Mouse (Mus musculus) forelimb bud, embryonic 11.5 days (tissue): Measurements from ENCODE around the gene Wdr95.

Experiments
- DNase-seq: peaks from one replicate; pipeline ENCODE4 v3.0.0-alpha.2; 2012; ENCODE audit warnings: low read depth, low spot score

Wdr95 gene

DNA sequence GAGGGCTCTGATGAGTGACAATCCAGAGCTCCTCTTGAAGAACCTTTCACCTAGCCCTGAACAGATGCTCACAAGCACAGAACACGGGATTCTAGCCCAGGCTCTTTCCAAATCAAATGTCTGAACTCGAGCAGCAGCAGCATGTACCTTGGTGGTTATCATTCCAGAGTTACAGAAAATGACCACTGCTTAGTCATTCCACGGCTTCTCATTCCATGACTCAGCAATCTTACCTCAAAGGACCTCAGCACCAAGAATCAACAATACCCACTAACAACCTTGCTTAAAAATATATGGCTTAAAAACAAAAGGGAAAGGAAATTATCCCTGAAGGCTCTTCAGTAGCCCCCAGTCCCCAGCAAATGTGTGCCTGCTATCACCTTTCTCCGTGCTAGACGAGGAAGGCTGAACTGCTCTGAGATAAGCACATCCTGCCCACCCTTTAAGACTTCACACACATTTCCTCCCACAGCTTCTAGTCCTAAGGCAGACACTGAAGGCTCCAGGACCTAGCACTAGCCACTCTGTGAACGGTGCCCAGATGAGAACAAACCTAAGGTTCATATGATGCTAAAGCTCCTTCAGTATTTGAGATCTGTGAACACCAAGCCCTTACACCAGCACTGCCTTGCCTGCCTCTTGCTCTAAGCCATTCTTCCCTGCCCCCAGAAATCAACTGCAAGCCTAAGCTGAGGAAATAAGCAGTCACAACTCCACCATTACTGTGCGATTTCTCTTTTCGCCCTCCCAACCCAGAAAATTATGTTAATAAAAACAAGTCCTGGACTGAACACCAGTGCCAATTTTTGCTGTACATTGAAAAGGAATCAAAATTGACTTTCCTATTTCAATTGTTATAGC, 95.6 kb downstream of the Wdr95 start:
- no peak for DNase-seq

DNA sequence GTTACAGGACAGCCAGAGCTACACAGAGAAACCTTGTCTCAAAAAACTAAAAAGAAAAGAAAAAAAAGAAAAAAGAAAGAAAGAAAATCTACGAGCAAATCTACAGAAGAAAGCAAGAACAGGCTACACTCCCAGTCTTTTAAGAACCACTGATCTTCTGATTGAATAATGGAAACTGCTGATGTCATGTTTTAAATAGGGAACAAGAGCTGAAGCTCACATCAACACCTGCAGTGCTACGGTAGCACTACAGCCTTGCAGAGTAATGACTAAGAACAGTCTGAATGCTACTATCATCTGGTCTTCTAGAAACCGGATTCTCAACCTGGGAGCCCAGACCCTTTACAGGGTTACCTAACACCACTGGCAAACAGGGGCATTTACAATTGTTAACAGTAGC, 97.1 kb downstream of the Wdr95 start:
- no peak for DNase-seq

DNA sequence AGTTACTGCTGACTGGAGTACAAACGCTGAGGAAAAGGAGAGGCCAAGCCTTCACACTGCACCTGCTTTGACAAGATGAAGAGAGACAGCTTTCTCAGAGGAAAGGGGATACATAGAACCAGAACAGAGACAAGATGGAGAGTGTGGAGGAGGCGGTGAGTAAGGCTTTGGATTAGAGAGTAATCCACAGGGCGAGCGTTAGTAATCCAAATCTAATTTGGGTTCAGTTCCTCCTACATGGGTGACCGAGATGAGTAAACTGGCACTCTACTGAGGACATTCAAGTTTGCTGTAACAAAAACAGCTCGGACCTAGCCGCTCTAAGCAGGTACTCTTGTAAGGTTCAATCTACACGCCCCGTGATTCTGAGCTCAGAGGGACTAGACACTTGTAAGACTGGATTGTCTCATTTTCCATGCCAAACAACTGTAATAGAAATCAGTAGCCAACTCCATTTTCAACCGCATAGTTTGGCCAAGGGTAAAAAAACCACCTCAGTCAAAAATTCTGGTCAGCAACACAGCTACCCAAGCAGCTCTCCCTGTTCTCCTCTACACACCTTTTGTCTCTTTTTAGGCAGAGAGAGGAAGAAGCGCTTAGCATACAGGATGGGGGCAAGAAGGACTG, 106.0 kb downstream of the Wdr95 start:
- no peak for DNase-seq

DNA sequence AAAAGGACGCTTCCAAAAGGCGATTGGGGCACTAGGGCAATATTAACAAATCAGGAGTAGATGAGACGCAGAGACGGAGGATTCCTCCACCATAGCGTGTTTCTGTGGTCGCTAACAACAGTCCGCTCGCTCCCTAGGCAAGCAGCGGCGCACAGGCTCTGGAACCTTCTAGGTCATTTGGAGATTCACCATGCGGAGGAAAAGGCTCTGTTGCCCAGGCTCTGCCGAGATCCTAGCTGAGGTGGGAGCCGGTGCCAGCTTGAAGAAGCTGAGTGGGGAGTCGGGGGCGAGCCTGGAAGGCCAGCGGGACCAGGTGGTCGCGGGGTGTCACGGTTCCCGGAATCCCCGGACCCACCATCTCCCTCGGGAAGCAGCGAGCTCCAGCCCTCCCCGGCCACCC, 107.1 kb downstream of the Wdr95 start:
- DNase-seq = no peak

DNA sequence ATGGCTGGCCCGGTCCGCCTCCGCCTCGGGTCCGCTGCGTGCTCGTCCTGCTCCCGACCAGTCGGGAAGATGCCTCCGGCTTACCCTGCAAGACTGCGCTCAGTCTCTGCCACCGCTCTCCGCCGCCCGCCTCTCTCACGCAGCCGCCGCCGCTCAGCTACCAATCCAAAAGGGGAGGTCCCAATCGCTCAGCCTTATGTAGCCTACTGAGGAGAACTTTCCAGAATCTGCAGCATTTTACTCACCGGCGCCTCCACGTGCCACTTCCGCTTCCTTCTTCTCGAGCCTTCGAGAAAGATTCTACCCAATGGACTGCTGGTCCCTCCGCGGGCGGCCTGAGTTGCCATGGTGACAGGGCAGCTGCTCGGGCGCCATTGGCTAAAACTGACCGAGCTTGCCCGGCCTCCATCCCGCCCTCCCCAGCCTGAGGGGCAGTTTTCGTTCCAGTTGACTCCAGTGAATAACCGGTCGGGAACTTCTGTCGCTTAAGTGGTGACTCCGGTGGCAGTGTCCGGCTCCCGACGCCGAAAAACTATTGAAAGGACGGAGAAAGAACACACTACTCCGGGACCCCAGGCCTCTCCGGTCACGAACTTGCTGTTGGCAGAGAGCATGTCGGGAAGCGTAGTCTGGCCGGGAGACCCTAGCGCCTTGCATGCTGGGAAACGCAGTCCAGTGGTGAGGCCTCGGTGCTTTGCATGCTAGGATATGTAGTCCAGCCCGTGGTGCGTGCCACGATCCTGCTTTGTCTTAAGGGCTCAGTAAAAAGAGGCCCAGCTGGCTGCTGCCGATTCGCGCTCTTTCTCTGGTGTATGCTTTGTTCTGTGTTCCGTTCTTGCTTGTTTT, 107.8 kb downstream of the Wdr95 start, which contains the start of gene Hsph1:
Gene Hsph1, minus strand, starts transcription at position 302 of the 846 bp plus-strand sequence.
- DNase-seq = peak; percentile 99

DNA sequence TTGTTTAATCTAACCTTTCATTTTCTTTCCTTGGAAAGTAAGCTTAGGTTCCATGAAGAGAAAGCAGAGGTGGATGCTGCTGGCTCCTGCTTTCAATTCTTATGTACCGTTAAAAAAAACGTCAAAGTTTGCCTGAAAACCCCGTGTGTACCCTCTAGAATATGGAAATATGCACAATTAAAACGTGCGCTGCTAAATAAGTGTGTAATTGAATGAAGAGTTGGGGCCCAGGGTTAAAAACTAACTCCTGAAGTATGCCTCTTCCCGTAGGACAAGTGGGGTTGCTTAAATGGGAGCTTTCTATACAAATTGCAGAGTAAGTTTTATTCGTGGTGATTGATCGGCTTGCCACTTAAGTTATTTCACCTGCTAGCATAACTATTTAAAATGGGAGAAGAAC, 108.8 kb downstream of the Wdr95 start:
- DNase-seq = no peak

DNA sequence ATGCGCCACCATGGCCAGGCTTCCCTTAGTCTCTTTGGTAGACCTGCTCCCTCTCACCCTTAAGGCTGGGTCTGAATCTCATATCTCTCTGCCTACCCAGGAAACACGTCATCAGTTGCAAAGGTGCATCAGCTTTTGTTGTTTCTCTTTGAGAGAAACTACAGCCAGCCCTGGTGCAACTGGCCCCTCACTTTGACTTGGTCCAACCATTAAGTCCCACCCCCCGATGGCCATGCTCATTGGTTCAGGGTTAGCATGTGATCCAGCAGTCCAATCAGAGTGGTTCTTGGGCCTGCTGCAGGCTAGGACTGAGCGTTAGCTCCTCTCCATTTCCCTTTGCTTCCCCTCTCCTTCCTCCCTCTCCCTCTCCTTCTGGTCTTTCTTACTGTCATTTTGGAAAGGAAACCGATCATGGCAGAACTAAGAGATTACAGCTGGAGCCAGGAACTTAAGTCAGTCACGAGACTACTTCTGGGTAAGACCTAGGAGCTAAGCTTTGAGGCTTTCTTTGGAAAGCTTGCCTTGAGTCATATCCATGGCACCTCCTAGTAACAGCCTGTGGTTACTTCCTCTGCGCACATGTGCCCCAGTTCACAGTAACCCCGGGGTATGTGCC, 112.9 kb downstream of the Wdr95 start:
- DNase-seq = no peak

DNA sequence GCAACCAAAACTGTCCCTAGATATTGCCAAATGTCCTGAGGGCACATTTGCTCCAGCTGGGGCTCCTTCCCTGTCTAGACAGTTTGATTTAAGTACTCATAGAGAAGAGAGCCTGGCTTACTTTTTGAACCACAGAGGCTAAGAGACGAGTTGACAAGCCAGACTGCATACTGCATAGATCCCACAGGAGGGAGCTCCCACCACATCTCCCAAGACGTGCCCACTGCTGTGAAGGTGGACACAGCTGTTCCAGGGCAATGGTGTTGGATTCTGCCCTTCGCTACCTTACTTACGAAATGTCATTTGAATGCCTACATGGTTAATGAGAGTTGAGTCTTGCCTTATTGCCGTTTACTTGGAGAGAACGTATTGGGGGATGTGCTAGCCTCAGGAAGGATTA, 113.9 kb downstream of the Wdr95 start:
- peak; percentile 42 for DNase-seq

DNA sequence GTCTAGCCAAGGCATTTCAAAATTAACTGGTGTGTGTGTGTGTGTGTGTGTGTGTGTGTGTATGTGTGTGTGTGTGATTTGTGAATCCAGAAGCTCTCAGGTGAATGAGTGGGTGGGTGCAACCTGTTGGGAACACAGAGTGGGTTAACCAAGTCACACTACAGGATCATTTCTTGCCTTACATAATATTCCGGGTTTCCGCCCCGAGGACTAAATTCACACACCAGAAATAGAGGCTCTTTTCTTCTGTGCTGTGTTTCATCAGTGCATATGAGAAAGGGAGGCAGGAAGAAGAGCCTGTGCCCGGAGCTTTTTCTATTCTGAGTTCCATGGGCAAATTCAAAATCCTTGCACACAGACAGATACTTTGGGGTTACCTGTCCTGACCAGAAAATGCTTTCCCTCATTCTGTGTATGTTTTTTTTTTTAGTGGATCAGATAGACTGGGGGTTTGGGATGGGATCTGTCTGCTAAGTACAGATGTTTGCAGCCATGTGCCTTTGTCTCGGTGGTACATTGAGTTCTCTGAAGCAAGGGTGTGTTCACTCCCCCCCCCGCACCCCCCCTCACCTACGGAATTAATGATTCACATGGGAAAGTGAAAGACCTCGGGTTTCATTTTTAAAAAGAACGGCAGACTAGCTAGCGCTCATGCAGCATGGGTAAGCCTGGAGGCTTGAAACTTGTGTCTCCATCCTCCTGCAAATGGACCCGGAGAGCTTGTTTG, 114.5 kb downstream of the Wdr95 start:
- no peak for DNase-seq

DNA sequence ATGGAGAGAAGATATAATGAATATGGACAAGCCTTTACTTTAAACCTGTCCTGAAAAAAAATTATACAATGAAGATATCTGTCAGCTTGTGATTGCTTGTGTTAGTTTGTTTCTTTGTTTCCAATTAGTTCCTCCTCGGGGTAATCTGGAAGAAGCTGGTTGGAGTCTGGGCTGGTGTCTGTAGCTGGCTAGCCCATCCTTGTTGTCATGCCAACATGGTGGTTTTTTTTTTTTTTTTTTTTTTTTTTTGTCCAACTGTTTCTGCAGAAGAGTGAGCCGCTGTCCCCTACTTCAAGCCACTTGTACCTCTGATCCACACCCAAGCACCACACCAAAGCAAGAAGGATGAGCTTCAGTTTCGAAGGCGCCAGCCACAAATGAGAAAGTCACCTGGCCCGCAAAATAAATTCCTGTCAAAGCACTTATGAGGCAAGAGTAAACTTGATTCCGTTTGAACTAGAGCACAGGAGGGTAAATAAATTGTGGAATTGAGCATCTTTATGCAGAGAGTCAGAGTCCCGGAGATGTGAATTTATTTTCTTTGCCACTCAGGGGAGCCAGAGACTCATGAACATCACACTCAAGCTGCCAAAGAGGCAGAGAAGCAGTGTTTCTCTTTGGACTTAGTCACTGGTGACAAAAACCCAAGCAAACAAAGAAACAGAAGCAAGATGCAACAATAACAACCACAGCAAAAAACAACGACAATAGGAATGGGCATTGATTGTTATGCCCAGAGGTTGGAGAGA, 119.1 kb downstream of the Wdr95 start:
- no peak for DNase-seq

DNA sequence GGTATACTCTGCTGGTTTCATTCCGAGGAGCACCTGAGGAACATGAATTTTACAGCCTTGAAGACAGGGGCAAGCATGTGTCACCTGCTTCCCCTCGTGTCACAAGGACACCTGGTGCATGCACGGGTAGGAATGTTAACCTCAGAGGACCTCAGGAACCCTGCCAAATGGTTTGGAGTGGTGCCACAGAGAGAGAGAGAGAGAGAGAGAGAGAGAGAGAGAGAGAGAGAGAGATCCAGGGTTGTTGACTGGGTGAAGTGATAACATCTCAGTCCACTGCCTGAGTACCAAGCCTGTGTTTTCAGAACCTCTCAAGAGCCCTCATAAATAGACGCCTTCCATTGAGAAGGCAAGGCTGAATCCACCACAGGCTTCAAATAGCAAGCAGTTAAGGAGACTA, 119.7 kb downstream of the Wdr95 start:
- no peak for DNase-seq

DNA sequence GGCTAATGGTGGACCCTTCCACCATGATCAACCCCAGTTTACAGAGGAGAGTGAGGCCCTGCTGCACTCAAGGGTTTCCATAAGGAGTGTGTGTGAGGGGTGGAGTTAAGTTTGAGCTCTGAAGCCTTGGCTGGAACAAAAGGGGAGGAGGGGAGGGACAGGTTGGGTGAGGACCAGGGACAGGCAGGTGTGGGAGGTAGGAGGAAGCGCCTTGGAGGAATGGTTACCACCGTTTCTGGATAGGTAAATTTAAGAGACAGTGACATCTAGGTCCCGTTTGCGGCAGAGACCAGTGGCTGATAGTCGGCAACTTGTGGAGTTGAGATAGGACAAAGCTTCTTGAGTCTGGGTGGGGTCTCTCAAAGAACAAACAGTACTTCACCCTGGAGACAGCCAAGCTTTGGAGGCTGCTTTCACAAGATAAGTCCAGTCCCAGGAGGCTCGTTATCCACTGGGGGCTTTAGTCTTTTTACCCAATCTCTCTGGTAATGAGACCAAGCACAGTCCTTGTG, 120.5 kb downstream of the Wdr95 start:
- no peak for DNase-seq

DNA sequence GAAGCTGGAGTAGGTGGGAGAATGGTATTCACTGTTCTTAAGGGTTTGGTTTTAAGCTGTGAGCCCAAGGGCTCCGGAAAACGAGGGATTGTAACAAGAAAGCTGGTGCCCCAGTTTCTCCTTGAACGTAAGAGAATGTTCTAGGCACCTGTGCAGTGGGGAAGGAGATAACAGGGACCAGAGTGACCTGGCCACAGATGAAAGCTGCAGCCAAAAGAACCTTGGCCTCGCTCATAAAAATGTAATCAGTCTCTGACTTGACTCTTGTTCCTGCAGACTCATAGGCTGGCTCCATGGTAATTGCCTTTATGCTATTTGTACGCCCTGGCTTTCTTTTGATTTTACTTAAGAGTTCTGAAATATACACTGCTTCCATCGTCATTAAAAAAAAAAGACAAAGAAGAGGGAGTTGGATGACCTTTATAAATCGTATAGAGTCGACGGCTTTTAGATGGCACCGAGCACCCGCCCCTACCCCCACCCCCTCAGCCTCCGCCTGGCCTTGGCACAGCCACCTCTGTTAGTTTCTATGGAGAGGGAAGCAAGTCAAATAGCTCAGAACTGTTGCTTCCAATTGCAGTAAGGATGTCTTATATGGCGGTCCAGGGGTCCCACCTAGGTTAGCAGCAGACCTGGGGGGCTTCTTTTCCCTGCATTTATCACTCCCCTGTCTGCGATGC, 121.2 kb downstream of the Wdr95 start:
- no peak for DNase-seq

DNA sequence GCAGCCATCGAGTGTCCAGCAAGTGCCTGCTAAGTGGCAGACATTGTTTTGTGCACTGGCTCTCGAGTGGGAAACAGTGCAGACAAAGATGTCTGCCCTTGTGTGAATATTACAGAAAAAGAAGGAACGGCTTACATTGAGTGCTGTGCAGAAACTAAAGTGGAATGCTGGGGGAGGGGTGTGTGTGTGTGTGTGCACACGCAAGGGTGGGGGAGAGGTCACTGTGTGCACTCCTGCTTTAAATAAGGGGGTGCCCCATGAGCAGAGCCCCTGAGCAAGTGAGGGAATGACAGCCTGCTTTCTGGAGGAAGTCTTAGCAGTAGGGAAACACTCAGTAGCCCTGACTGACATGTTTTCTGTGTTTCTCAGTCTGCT, 121.7 kb downstream of the Wdr95 start:
- no peak for DNase-seq

DNA sequence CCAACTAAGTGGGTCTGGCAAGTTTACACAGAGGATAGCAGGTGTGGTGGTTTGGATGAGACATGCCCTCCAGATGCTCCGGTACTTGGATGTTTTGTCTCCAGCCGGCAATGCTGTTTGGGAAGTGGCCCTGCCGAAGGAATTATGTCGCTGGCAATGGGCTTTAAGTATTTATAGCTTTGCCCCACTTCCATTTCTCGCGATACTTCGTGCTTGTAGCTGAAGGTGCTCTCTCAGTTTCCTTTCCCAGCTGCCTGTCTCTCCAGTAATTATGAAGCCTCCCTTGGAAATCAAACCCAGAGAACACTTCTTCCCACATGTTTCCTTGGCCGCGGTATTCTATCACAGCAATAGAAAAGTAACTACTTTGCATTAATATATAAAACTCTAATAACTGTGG, 127.2 kb downstream of the Wdr95 start:
- DNase-seq = no peak

DNA sequence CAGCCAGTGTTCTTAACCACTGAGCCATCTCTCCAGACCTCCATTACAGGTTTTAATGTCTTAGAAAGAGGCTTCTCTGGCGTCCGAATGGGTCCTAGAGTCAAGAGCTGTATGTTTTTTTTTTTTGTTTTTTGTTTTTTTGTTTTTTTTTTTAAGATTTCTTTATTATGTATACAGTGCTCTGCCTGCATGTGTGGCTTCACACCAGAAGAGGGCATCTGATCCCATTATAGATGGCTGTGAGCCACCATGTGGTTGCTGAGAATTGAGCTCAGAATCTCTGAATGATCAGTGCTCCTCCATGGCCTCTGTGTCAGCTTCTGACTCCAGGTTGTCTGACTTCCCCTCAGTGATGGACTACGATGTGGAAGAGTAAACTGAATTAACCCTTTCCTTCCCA, 129.5 kb downstream of the Wdr95 start:
- DNase-seq = no peak

DNA sequence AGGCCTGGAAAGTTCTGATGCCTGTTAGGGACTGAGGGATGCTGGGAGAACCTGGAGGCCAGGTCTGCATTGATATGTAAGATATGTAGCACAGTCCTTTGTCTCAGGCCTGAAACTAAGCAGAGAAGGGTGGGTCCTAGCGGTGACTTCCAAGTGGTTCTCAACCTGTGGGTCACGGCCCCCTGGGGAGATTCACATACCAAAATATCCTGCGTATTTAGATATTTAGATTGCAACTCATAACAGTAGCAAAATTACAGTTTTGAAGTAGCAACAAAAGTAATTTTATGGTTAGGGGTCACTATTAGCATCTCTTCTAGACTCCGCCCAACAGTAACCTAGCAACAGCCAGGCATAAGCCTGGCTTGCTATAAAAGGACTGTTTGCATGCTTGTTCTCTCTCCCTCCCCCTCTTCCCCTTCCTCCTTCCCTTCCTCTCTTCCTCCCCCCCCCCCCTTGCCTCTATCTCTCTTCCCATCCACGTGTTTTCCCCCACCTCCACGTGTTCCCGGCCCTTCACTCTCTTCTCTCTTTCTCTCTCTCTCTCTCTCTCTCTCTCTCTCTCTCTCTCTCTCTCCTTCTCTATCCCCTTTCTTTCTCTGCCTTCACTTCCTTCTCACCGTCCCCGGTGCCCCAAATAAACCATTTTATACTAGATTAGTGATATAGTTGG, 130.4 kb downstream of the Wdr95 start:
- no peak for DNase-seq

DNA sequence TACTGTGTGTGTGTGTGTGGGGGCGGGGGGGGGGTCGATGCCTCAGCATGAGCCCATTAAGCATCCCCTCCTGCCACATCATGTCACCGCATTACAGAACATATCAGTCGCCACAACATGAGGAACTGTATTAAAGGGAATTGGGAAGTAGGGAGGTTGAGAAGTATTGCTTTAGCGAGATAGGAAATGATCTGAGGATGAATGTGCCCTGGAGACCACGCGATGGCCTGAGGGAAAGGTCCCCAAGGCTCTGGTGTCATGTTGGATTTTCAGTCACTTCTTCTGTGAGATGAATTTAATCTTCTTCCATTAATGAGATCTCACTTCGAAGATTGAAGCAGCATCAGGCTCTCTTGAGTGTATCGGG, 130.9 kb downstream of the Wdr95 start:
- no peak for DNase-seq

DNA sequence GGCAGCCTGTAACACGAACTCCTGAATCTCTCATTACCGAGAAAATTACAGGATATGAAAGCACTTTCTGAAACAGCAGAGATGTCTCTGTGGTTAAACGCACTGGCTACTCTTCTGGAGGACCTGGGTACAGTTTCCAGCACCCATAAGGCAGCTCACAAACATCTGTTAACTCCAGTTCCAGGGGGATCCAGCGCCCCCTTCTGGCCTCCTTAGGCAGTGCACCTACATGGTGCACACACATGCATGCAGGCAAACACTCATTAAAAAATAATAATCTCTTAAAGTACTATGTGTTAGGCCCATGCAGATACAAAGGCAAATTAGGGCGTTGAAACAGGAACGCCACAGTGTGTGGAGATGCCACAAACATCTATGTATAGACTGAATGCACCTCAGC, 132.9 kb downstream of the Wdr95 start:
- no peak for DNase-seq
